Mouse (Mus musculus) forebrain, embryonic 10.5 days (tissue): ENCODE results near the gene Ap3b2. TPM values are rescaled to one million over a fixed set of nuclear protein-coding genes. Genes with fewer than 3 reads are reported as not detected.
"Not testable (repeated sequence)": the region's sequence is repeated elsewhere in the genome, so short reads cannot be mapped to it uniquely, and the experiment has no call there.

Experiments used
- DNase-seq: peaks from one replicate; pipeline ENCODE4 v3.0.0-alpha.2; 2017; ENCODE audit warnings: low spot score; ENCODE audit errors: extremely low spot score
- H3K27ac ChIP-seq: fragments of 300-500 bp; sonication (generic); 2 replicates; pipeline ENCODE4 v1.5.1; 2016; ENCODE audit warnings: mild to moderate bottlenecking
- H3K27me3 ChIP-seq: fragments of 300-500 bp; sonication (generic); 2 replicates; pipeline ENCODE4 v1.6.1; 2016; ENCODE audit warnings: mild to moderate bottlenecking; ENCODE audit not compliant: poor library complexity, severe bottlenecking
- H3K36me3 ChIP-seq: fragments of 300-500 bp; sonication (generic); replicated peaks from 2 replicates; pipeline ENCODE4 v1.6.1; 2016; ENCODE audit warnings: mild to moderate bottlenecking, moderate library complexity
- H3K4me1 ChIP-seq: fragments of 300-500 bp; sonication (generic); 2 replicates; pipeline ENCODE4 v1.6.1; 2016
- H3K4me3 ChIP-seq: fragments of 300-500 bp; sonication (generic); 2 replicates; pipeline ENCODE4 v1.5.1; 2016; ENCODE audit warnings: mild to moderate bottlenecking, moderate library complexity
- H3K9me3 ChIP-seq: fragments of 300-500 bp; sonication (generic); 2 replicates; pipeline ENCODE4 v1.6.1; 2016; ENCODE audit warnings: mild to moderate bottlenecking, moderate library complexity
- WGBS: fragments of 180-500 bp; shearing (Covaris S2); methylation state at CpG from one replicate; pipeline ENCODE4 v1.1.7; 2016; 5-methylcytosine and 5-hydroxymethylcytosine counted together
- polyA plus RNA-seq: library from polyadenylated mRNA; unstranded; fragments of >200 nt; fragmentation: Nextera tagmentation; extraction: Ambion mirVana; gene quantifications from 2 replicates; pipeline ENCODE4 v1.2.1, GENCODE M21; 2016

The Ap3b2 gene
- polyA plus RNA-seq, 1 experiment from 2014 or later = 11.6 TPM

DNA sequence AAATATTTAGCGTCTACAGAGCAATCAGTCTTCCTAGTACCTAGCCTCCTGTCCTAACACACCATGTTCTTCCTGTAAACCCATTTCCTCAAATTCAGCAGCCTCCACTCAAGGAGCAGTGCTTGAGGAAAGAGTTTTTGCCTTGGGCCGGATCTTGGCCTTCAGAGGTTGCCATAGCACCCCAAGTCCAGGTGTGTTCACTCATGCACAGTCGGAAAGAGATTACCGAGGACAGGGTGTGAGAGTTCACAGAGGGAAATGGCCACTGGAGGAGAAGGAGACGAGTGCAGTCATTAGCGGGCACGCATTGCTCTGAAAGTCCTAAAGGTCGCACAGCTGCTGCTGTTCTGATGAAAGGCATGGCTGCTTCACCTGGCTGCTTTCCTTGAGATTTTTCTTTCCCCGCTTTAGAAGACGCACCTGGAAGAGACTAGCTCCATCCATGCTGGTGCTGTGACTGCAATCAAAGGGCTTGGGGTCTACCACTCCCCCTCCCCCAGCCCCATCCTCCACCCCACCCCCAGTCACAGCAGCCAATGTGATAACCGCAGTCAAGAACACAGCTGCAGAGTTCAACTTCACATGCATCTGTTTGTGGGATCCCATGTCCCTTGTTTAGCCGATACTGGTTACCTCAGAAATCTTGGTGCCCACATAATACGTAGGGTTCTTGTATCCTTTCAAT is 21.3 kb upstream of the Ap3b2 start:
- H3K27me3 ChIP-seq = no peaks in the 10 kb centered on the region
- H3K27ac ChIP-seq = no peak overlapping the region
- WGBS = 65% methylated on average over 13 of the region's 13 CpGs

DNA sequence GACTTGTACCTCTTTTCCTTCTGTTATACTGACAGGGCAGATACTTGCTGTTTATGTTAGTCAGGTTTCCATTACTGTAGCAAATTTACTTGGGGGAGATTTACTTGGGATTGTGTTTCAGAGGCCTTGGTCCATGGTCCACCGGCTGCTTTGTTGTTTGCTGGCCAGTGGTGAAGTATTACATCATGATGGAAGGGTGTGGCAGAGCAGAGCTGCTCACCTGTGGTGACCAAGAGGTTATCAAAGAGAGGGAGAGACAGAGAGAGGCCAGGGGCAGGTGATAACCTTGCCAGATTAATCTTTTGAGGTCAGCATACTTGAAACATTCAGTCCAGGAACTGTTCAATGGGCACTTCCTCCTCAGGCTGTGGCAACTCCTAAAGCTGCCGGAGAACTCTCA is 7.3 kb upstream of the Ap3b2 start:
- Histone ChIP-seq H3K27ac (no peak overlapping the region), H3K4me1 (peaks cover 22% of the 10 kb centered on the region), H3K9me3 (no peaks in the 10 kb centered on the region), H3K4me3 (no peak overlapping the region), H3K27me3 (peaks cover 14% of the 10 kb centered on the region), H3K36me3 (no peaks in the 10 kb centered on the region)
- DNase-seq = no peak
- WGBS = 81% methylated on average over 2 of the region's 2 CpGs

More for the DNA sequence above, 21.3 kb upstream of the Ap3b2 start:
- Histone ChIP-seq H3K9me3 (no peaks in the 10 kb centered on the region), H3K36me3 (no peaks in the 10 kb centered on the region), H3K4me1 (peaks cover 5% of the 10 kb centered on the region; the same call in 1 of the 2 replicates), H3K4me3 (no peak overlapping the region)
- no peak for DNase-seq

DNA sequence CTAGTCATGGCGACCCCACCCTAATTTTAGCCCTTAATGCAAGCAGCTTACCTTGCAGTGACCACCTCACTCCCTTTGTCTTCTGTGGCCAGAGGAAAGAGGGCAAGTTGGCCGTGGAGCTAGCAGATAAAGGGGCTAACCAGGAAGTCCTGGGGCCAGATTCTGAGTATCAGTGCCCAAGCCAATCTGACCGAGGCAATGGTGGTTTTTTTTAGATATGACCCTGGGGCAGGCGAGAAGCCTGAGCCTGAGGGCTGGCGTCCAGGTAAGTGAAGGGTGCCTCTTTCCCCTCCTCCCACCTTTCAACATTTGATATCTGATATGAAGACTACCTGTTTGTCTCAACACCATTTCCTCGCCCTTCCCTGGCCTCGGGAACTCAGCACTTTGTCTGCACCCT is 4.5 kb upstream of the Ap3b2 start, which contains the start of gene BC048679:
Gene BC048679, minus strand, starts transcription at position 101 of the 400 bp plus-strand sequence.
- H3K27me3 ChIP-seq = peaks cover 42% of the 10 kb centered on the region
- no peaks in the 10 kb centered on the region for H3K36me3 ChIP-seq
- 79% methylated on average over 7 of the region's 7 CpGs for WGBS
- H3K4me3 ChIP-seq = no peak within 1 kb of the TSS
- DNase-seq = no peak
- no peaks in the 10 kb centered on the region for H3K9me3 ChIP-seq
- H3K27ac ChIP-seq = peak within 1 kb of the TSS; percentile 69
- peaks cover 33% of the 10 kb centered on the region for H3K4me1 ChIP-seq

DNA sequence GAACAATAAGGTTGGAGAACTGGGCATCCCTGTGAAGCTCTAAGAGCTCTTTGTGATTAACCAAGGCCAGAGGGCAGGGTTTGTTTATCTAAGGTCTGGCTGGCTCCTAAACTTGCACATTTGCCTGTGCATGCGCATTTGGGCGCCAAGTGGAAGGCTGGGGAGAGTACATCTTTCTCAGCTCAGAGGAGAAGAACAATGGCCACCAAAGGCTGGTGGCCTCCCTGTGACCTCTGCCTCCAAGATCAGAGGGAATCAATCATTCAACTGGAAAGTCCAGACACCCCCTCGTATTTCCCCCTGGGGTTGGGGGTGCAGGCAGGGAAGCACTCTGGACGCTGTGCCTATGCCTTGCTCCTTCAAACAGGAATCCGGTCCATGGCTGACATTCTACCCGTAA is 3.4 kb upstream of the Ap3b2 start:
- Histone ChIP-seq H3K4me3 (no peak overlapping the region), H3K9me3 (no peaks in the 10 kb centered on the region), H3K36me3 (no peaks in the 10 kb centered on the region), H3K27me3 (peaks cover 52% of the 10 kb centered on the region), H3K27ac (peak overlapping the region; percentile 56), H3K4me1 (peaks cover 41% of the 10 kb centered on the region)
- WGBS = 18% methylated on average over 6 of the region's 6 CpGs
- peak; percentile 25 for DNase-seq

DNA sequence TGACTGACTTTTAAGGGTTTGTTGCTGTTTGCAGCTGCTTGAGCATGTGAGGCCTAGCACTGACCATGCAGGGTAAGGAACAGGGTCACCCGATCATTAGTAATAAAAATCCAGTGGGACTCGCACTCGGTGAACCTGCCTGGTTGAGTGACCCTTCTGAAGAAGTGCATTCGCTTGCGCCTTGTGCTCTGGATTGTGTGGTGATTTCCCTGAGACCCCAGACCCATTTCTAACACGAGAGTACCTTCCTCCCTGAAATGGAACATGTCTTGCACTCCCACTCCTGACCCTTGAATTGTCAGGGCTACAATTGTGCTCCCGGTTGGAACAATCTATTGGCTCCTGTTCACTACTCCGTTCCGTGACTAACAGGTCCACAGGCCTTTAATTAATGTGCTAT is 1.1 kb downstream of the Ap3b2 start:
- H3K4me1 ChIP-seq = peaks cover 51% of the 10 kb centered on the region
- peak overlapping the region; percentile 83; the same call in 1 of the 2 replicates for H3K27ac ChIP-seq
- H3K4me3 ChIP-seq = peak overlapping the region; percentile 72
- H3K36me3 ChIP-seq = no peaks in the 10 kb centered on the region
- peaks cover 55% of the 10 kb centered on the region for H3K27me3 ChIP-seq
- WGBS = 43% methylated on average over 9 of the region's 9 CpGs
- no peaks in the 10 kb centered on the region for H3K9me3 ChIP-seq
- no peak for DNase-seq

DNA sequence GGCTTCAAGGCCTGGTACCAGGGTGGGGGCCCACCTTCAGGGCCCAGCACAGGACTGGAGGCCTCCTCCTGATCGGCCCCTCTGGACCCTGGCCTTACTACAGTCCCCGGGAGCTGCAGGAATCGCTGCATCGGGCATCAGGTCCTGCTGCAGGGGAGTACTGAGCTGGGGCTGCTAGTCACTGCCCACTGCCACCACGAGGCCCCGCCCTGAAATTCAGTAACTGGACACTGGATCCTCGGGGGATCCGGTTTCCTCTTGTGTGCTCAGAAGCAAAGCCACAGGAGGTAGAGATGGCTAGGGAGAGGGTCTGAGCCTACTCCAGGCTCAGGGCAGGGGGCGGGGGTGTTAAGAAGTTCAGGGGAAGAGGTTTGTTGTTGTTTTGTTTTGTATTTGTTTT is 4.1 kb downstream of the Ap3b2 start:
- H3K36me3 ChIP-seq = no peaks in the 10 kb centered on the region
- no peak overlapping the region for H3K4me3 ChIP-seq
- H3K9me3 ChIP-seq = no peaks in the 10 kb centered on the region
- peaks cover 38% of the 10 kb centered on the region for H3K4me1 ChIP-seq
- peak overlapping the region; percentile 54 for H3K27ac ChIP-seq
- no peak for DNase-seq
- peaks cover 34% of the 10 kb centered on the region for H3K27me3 ChIP-seq
- 8% methylated on average over 9 of the region's 9 CpGs for WGBS

DNA sequence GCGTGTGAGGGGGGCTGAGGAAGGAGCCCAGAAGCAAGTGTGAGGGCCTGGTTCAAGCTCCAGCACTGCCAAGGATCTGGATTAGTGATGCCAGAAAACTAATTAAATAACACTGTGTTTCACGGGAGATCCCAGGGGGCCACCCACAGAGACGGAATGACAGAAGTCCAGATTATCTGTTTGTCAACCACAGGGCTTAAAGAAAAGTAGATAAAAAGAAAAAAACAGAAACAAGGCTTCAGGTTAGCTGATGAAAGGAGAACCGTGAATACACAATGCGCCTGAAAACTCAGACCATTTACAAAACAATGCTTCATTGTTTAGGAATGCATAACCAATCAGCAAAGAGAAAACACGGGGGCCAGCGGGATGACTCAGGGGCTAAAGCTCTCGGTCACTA is 12.9 kb downstream of the Ap3b2 start:
- Histone ChIP-seq H3K9me3 (no peaks in the 10 kb centered on the region), H3K27me3 (peaks cover 50% of the 10 kb centered on the region), H3K4me3 (no peak overlapping the region; the same call in 1 of the 2 replicates), H3K36me3 (no peaks in the 10 kb centered on the region), H3K27ac (no peak overlapping the region), H3K4me1 (peaks cover 27% of the 10 kb centered on the region)
- DNase-seq = no peak
- 2% methylated on average over 8 of the region's 8 CpGs for WGBS

DNA sequence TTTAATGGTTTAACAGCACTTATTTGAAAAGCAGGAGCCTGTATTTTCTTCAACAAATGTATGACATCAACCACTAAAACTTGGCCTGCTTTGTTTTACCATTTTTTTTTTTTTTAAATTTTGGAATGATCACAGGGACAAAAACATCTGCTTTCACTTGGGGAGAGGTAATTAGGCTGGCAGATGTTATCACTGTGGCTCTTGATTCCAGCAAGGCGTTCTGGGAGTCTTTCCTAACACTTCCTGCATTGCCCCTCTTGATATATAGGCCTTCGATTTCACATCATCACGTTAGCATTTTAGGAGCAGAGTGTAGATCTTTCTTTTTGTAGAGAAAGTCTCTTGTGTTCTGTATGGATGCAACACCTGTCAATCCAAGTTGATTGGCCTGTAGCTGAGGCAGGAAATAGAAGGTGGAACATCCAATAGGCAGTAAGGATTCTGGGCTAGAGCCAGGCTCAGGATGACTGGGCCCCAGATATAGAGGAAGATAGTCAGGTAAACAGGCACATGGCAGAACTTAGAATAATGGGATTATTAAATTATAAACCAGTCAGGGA is 14.1 kb downstream of the Ap3b2 start:
- H3K36me3 ChIP-seq = no peaks in the 10 kb centered on the region
- no peak for DNase-seq
- H3K27ac ChIP-seq = no peak overlapping the region
- H3K4me1 ChIP-seq = peaks cover 27% of the 10 kb centered on the region
- H3K27me3 ChIP-seq = peaks cover 57% of the 10 kb centered on the region
- no peaks in the 10 kb centered on the region for H3K9me3 ChIP-seq
- WGBS = 73% methylated on average over 3 of the region's 3 CpGs
- H3K4me3 ChIP-seq = no peak overlapping the region

DNA sequence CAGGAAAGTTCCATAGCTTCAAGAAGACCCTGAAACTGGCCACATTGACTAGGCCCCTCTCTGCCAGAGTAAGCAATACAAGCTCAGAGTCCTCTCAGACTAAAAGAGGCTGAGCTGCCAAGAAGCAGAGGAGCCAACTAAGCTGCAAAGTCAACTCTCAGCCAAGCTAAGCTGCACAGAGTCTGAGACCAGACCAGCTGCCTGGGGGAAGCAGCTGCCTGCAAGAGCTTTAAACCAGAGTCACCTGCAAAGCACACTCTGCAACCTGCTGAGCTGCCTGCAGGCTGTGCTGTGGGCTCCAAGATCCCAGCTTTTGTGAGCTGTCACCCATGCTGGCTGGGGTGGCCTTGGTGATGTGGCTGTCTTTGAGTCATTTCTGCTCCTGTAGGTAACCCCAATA is 15.5 kb downstream of the Ap3b2 start:
- not testable (repeated sequence) for H3K36me3 ChIP-seq, H3K27ac ChIP-seq, H3K9me3 ChIP-seq, H3K4me3 ChIP-seq, DNase-seq
- peaks cover 27% of the 10 kb centered on the region for H3K4me1 ChIP-seq
- H3K27me3 ChIP-seq = peaks cover 49% of the 10 kb centered on the region

DNA sequence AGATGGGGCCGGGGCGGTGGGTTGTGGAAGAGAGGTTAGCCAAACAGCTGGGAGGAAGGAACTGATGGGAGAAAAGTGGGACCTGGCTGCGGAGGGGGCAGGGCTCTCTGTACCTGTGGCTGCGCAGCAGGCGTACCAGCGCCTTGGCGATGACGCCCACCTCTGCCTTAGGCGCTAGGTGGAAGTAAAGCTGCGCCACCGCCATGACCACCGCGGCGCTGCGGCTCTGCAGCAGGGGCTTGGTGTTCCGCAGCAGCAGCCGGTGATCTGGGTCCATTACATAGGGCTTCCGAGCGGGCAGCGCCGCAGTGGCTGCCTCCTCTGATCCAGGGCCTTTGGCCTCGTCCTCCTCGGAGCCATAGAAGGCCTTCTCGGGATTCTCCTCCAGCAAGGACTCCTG is 16.9 kb downstream of the Ap3b2 start:
- H3K9me3 ChIP-seq = no peaks in the 10 kb centered on the region
- peak overlapping the region; percentile 37 for H3K4me3 ChIP-seq
- H3K27ac ChIP-seq = no peak overlapping the region
- 3% methylated on average over 24 of the region's 24 CpGs for WGBS
- H3K27me3 ChIP-seq = peaks cover 46% of the 10 kb centered on the region
- H3K4me1 ChIP-seq = peaks cover 27% of the 10 kb centered on the region
- peak; percentile 33 for DNase-seq
- no peaks in the 10 kb centered on the region for H3K36me3 ChIP-seq

DNA sequence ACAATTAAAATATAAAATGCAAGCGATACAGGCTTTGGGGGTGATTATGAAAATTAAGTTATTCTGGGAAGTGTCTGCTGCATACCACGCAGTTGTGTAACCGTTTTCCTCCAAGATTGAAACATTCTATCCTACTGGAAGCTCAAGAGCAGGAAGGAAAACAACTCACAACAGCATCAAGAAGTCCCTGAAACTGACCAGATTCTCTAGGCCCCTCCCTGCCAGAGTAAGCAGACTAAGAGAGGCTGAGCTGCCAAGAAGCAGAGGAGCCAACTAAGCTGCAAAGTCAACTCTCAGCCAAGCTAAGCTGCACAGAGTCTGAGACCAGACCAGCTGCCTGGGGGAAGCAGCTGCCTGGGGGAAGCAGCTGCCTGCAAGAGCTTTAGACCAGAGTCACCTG is 18.5 kb downstream of the Ap3b2 start:
- DNase-seq = no peak
- Histone ChIP-seq H3K9me3 (no peaks in the 10 kb centered on the region), H3K4me1 (peaks cover 16% of the 10 kb centered on the region), H3K4me3 (no peak overlapping the region), H3K27me3 (peaks cover 46% of the 10 kb centered on the region), H3K36me3 (no peaks in the 10 kb centered on the region), H3K27ac (no peak overlapping the region)
- 85% methylated on average over 3 of the region's 3 CpGs for WGBS

DNA sequence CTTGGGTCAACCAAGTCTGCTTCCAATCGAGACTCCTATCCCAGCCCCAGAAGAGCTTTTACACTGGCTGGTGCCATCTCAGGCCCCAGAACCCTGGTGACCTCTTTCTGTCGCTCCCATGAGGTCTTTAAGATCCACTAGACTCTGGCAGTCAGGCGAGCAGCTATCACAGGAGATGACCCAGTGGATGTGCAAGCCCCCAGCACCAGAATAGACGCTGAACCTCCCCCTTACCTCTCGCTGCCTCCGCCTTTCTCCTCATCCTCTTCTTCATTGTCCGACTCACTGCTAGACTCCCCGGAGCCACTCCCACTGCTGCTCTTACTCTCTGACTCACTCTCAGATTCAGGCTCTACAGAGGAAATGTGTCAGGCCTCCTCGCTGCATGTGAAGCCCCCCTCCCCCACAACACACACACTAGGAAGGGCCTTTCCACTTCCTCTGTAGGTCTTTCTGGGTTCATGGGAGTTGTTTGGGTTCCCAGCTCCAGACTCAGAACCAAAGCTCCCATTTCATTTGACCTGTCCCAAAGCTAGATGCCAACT is 28.7 kb downstream of the Ap3b2 start:
- no peaks in the 10 kb centered on the region for H3K4me1 ChIP-seq
- H3K9me3 ChIP-seq = no peaks in the 10 kb centered on the region
- WGBS = 81% methylated on average over 9 of the region's 9 CpGs
- DNase-seq = peak; percentile 8
- H3K27ac ChIP-seq = no peak overlapping the region
- no peaks in the 10 kb centered on the region for H3K36me3 ChIP-seq
- peaks cover 17% of the 10 kb centered on the region; the same call in 1 of the 2 replicates for H3K27me3 ChIP-seq
- H3K4me3 ChIP-seq = no peak overlapping the region

DNA sequence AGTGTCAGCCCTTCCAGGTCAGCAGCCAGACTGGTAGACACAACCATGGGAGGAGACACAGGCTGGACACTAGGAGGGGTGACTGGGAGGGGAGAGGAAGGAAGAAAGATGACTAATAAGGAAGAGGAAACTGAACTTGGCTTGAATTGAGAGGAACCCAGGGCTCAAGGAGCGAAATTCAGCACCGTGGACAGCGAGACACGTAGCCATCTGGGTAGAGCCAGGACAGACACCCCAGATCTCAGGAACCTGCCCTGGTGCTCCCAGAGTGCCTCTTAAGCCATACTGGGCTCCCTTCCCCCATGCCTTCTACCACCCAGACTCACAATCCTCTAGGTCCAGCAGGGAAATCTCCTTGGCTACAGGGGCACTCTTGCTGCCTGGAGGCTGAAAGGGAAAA is 29.6 kb downstream of the Ap3b2 start:
- H3K9me3 ChIP-seq = no peaks in the 10 kb centered on the region
- 8% methylated on average over 4 of the region's 4 CpGs for WGBS

More for the DNA sequence above, 29.6 kb downstream of the Ap3b2 start:
- Histone ChIP-seq H3K36me3 (no peaks in the 10 kb centered on the region), H3K4me1 (no peaks in the 10 kb centered on the region), H3K27me3 (peaks cover 23% of the 10 kb centered on the region), H3K4me3 (no peak overlapping the region), H3K27ac (no peak overlapping the region)
- peak; percentile 26 for DNase-seq
